Mouse (Mus musculus) embryonic facial prominence, embryonic 11.5 days (tissue): ENCODE measurements at regions not wholly inside any gene's neighbourhood (a gene's known extent, or its start where the extent isn't known, plus 50 kb on each side); places are given as distances from the start of the nearest gene placed in this dataset.
A peak's percentile ranks its signal among the peaks of the same experiment; 100 is the strongest.
"Not testable (repeated sequence)": the region's sequence is repeated elsewhere in the genome, so short reads cannot be mapped to it uniquely, and the experiment has no call there.

Experiments
- ATAC-seq: fragments of 200-750 bp; cut with Nextera tagmentation; replicated peaks from 2 replicates; pipeline ENCODE4 v1.8.0; 2017; ENCODE audit warnings: low read depth; ENCODE audit not compliant: insufficient number of reproducible peaks, low FRiP score, low TSS enrichment
- DNase-seq: peaks from one replicate; pipeline ENCODE4 v3.0.0-alpha.2; 2015; ENCODE audit warnings: low spot score
- H3K27ac ChIP-seq: fragments of 300-500 bp; sonication (generic); replicated peaks from 2 replicates; pipeline ENCODE4 v1.5.1; 2014; ENCODE audit warnings: mild to moderate bottlenecking, low read depth, low read length, control low read depth
- H3K27me3 ChIP-seq: fragments of 300-500 bp; sonication (generic); 2 replicates; pipeline ENCODE4 v1.6.1; 2014; ENCODE audit warnings: mild to moderate bottlenecking, low read length, moderate library complexity, mixed read lengths; ENCODE audit not compliant: control insufficient read depth, insufficient read depth
- H3K36me3 ChIP-seq: fragments of 300-500 bp; sonication (generic); replicated peaks from 2 replicates; pipeline ENCODE4 v1.6.1; 2014; ENCODE audit warnings: low read depth, mild to moderate bottlenecking, low read length, moderate library complexity, mixed read lengths; ENCODE audit not compliant: control insufficient read depth, insufficient read depth
- H3K4me1 ChIP-seq: fragments of 300-500 bp; sonication (generic); 2 replicates; pipeline ENCODE4 v1.6.1; 2014; ENCODE audit warnings: low read length, mixed read lengths; ENCODE audit not compliant: control insufficient read depth, insufficient read depth
- H3K4me2 ChIP-seq: fragments of 300-500 bp; sonication (generic); 2 replicates; pipeline ENCODE4 v1.6.1; 2014; ENCODE audit warnings: low read depth, mild to moderate bottlenecking, control low read depth, low read length, moderate library complexity
- H3K4me3 ChIP-seq: fragments of 300-500 bp; sonication (generic); 2 replicates; pipeline ENCODE4 v1.5.1; 2014; ENCODE audit warnings: low read depth, low read length, control low read depth
- H3K9ac ChIP-seq: fragments of 300-500 bp; sonication (generic); replicated peaks from 2 replicates; pipeline ENCODE4 v1.6.1; 2014; ENCODE audit warnings: mild to moderate bottlenecking, control low read depth, low read length
- H3K9me3 ChIP-seq: fragments of 300-500 bp; sonication (generic); replicated peaks from 2 replicates; pipeline ENCODE4 v1.6.1; 2016; ENCODE audit warnings: mild to moderate bottlenecking, low read length, inconsistent platforms, mixed read lengths; ENCODE audit not compliant: control insufficient read depth
- WGBS: fragments of 180-500 bp; shearing (Covaris S2); extraction: QIAGEN DNeasy Blood & Tissue Kit; methylation state at CpG from one replicate; pipeline ENCODE4 v1.1.7; 2014; 5-methylcytosine and 5-hydroxymethylcytosine counted together

- DNase-seq, result no peak
- Histone ChIP-seq H3K27ac (no peak overlapping the region), H3K4me2 (no peak overlapping the region), H3K27me3 (no peaks in the 10 kb centered on the region), H3K36me3 (no peaks in the 10 kb centered on the region), H3K9me3 (no peaks in the 10 kb centered on the region), H3K4me3 (no peak overlapping the region), H3K9ac (no peak overlapping the region), H3K4me1 (no peaks in the 10 kb centered on the region)
- WGBS, result 80% methylated on average over 2 of the region's 2 CpGs
- no peak for ATAC-seq
These were observed 184.0 kb downstream of the Frk start for GRCm38 (mm10) chr10:34667203-34667602.

- Histone ChIP-seq H3K36me3 (no peaks in the 10 kb centered on the region), H3K27ac (no peak overlapping the region), H3K27me3 (no peaks in the 10 kb centered on the region), H3K9ac (no peak overlapping the region), H3K4me3 (no peak overlapping the region), H3K4me1 (no peaks in the 10 kb centered on the region), H3K4me2 (no peak overlapping the region), H3K9me3 (no peaks in the 10 kb centered on the region)
- 0 out of 2 replicates have a peak, but pooled peaks have one; percentile 44 for ATAC-seq
- DNase-seq, result no peak
- 69% methylated on average over 5 of the region's 5 CpGs for WGBS
These were observed 184.7 kb downstream of the Frk start for GRCm38 (mm10) chr10:34667735-34668439.

- Histone ChIP-seq H3K9me3 (no peaks in the 10 kb centered on the region), H3K4me1 (no peaks in the 10 kb centered on the region), H3K4me3 (no peak overlapping the region), H3K27ac (no peak overlapping the region), H3K4me2 (no peak overlapping the region), H3K27me3 (no peaks in the 10 kb centered on the region), H3K36me3 (no peaks in the 10 kb centered on the region), H3K9ac (no peak overlapping the region)
- no peak for DNase-seq
- ATAC-seq, result no peak
- WGBS, result 87% methylated on average over 2 of the region's 2 CpGs
These were observed 188.6 kb downstream of the Frk start for GRCm38 (mm10) chr10:34671791-34672190.

GRCm38 (mm10) chr10:34699414-34699813 is 216.2 kb downstream of the Frk start:
- H3K4me2 ChIP-seq, DNase-seq, H3K27me3 ChIP-seq, H3K4me3 ChIP-seq, H3K36me3 ChIP-seq, H3K27ac ChIP-seq, H3K4me1 ChIP-seq, H3K9ac ChIP-seq, ATAC-seq, H3K9me3 ChIP-seq: not testable (repeated sequence)
- 76% methylated on average over 8 of the region's 9 CpGs for WGBS

- ATAC-seq (no peak; the same call in 1 of the 2 replicates), DNase-seq (no peak)
- Histone ChIP-seq H3K27me3 (no peaks in the 10 kb centered on the region), H3K36me3 (no peaks in the 10 kb centered on the region), H3K9ac (no peak overlapping the region), H3K9me3 (no peaks in the 10 kb centered on the region), H3K4me1 (no peaks in the 10 kb centered on the region), H3K27ac (no peak overlapping the region), H3K4me2 (no peak overlapping the region), H3K4me3 (no peak overlapping the region)
- WGBS, result 89% methylated on average over 1 of the region's 1 CpGs
These were observed 218.8 kb downstream of the Frk start for GRCm38 (mm10) chr10:34701956-34702355.

- Histone ChIP-seq H3K27ac (no peak overlapping the region), H3K9ac (no peak overlapping the region), H3K4me3 (no peak overlapping the region), H3K9me3 (no peaks in the 10 kb centered on the region), H3K4me1 (no peaks in the 10 kb centered on the region), H3K36me3 (no peaks in the 10 kb centered on the region), H3K27me3 (no peaks in the 10 kb centered on the region), H3K4me2 (no peak overlapping the region)
- WGBS, result 91% methylated on average over 12 of the region's 12 CpGs
- ATAC-seq, result no peak
- no peak for DNase-seq
These were observed 222.2 kb downstream of the Frk start for GRCm38 (mm10) chr10:34705416-34705815.

- Histone ChIP-seq H3K4me1 (no peaks in the 10 kb centered on the region), H3K27me3 (no peaks in the 10 kb centered on the region), H3K9me3 (no peaks in the 10 kb centered on the region), H3K27ac (no peak overlapping the region), H3K4me3 (no peak overlapping the region), H3K9ac (no peak overlapping the region), H3K4me2 (no peak overlapping the region), H3K36me3 (no peaks in the 10 kb centered on the region)
- DNase-seq, result no peak
- 67% methylated on average over 2 of the region's 2 CpGs for WGBS
- ATAC-seq, result no peak
These were observed 248.1 kb downstream of the Frk start for GRCm38 (mm10) chr10:34731249-34731648.

- ATAC-seq, result no peak
- H3K27me3 ChIP-seq, result no peaks in the 10 kb centered on the region
These were observed 279.2 kb downstream of the Frk start for GRCm38 (mm10) chr10:34762426-34762825.

More at GRCm38 (mm10) chr10:34762426-34762825, 279.2 kb downstream of the Frk start:
- Histone ChIP-seq H3K4me1 (no peaks in the 10 kb centered on the region), H3K27ac (no peak overlapping the region), H3K4me2 (no peak overlapping the region), H3K36me3 (no peaks in the 10 kb centered on the region), H3K9ac (no peak overlapping the region), H3K4me3 (no peak overlapping the region), H3K9me3 (no peaks in the 10 kb centered on the region)
- no peak for DNase-seq
